Mouse (Mus musculus) liver, embryonic 11.5 days (tissue): ENCODE measurements around the gene Ust. TPM values are rescaled to one million over a fixed set of nuclear protein-coding genes. Genes with fewer than 3 reads are reported as not detected.

ENCODE experiments used
- ATAC-seq: fragments of 200-750 bp; cut with Nextera tagmentation; replicated peaks from 2 replicates; pipeline ENCODE4 v1.8.0; 2017; ENCODE audit warnings: moderate number of reproducible peaks, mild to moderate bottlenecking, moderate TSS enrichment, moderate library complexity; ENCODE audit not compliant: low FRiP score
- DNase-seq: peaks from one replicate; pipeline ENCODE4 v3.0.0-alpha.2; 2017; ENCODE audit warnings: low spot score
- H3K27ac ChIP-seq: fragments of 300-500 bp; sonication (generic); 2 replicates; pipeline ENCODE4 v1.5.1; 2014; ENCODE audit warnings: mild to moderate bottlenecking, low read depth, low read length, control low read depth
- H3K27me3 ChIP-seq: fragments of 300-500 bp; sonication (generic); replicated peaks from 2 replicates; pipeline ENCODE4 v1.6.1; 2014; ENCODE audit warnings: low read length, mixed read lengths; ENCODE audit not compliant: control insufficient read depth, insufficient read depth
- H3K36me3 ChIP-seq: fragments of 300-500 bp; sonication (generic); 2 replicates; pipeline ENCODE4 v1.6.1; 2014; ENCODE audit warnings: mild to moderate bottlenecking, low read length, moderate library complexity, mixed read lengths; ENCODE audit not compliant: control insufficient read depth, insufficient read depth
- H3K4me1 ChIP-seq: fragments of 300-500 bp; sonication (generic); replicated peaks from 2 replicates; pipeline ENCODE4 v1.6.1; 2014; ENCODE audit warnings: low read length, mixed read lengths; ENCODE audit not compliant: control insufficient read depth, insufficient read depth
- H3K4me2 ChIP-seq: fragments of 300-500 bp; sonication (generic); 2 replicates; pipeline ENCODE4 v1.6.1; 2014; ENCODE audit warnings: mild to moderate bottlenecking, control low read depth, moderate library complexity
- H3K4me3 ChIP-seq: fragments of 300-500 bp; sonication (generic); 2 replicates; pipeline ENCODE4 v1.5.1; 2014; ENCODE audit warnings: low read depth, low read length, control low read depth
- H3K9ac ChIP-seq: fragments of 300-500 bp; sonication (generic); 2 replicates; pipeline ENCODE4 v1.6.1; 2014; ENCODE audit warnings: low read depth, low read length, control low read depth
- H3K9me3 ChIP-seq: fragments of 300-500 bp; sonication (generic); 2 replicates; pipeline ENCODE4 v1.6.1; 2016; ENCODE audit warnings: low read length, inconsistent platforms, mixed read lengths; ENCODE audit not compliant: control insufficient read depth
- WGBS: fragments of 180-500 bp; shearing (Covaris S2); extraction: QIAGEN DNeasy Blood & Tissue Kit; methylation state at CpG from one replicate; pipeline ENCODE4 v1.1.7; 2014; 5-methylcytosine and 5-hydroxymethylcytosine counted together
- polyA plus RNA-seq: library from polyadenylated mRNA; unstranded; fragments of >200 nt; fragmentation: Nextera tagmentation; extraction: Ambion mirVana; gene quantifications from 2 replicates; pipeline ENCODE4 v1.2.1, GENCODE M21; 2014

The Ust gene
- polyA plus RNA-seq, 1 experiment from 2014 or later = 3.1 TPM

GRCm38 (mm10) chr10:8336601-8337000, 182.0 kb downstream of the Ust start:
- Histone ChIP-seq H3K9me3 (no peaks in the 10 kb centered on the region), H3K4me1 (no peaks in the 10 kb centered on the region), H3K27ac (no peak overlapping the region), H3K27me3 (no peaks in the 10 kb centered on the region), H3K36me3 (no peaks in the 10 kb centered on the region), H3K4me2 (no peak overlapping the region), H3K9ac (no peak overlapping the region), H3K4me3 (no peak overlapping the region)
- 85% methylated on average over 1 of the region's 1 CpGs for WGBS
- DNase-seq = no peak
- no peak for ATAC-seq

- DNase-seq = no peak
- no peaks in the 10 kb centered on the region for H3K27me3 ChIP-seq
- 86% methylated on average over 5 of the region's 5 CpGs for WGBS
- ATAC-seq = no peak
- H3K27ac ChIP-seq = no peak overlapping the region
- H3K4me3 ChIP-seq = no peak overlapping the region
- no peak overlapping the region for H3K9ac ChIP-seq
- 0 out of 2 replicates have a peak, but pooled peaks cover 3% of the 10 kb centered on the region for H3K9me3 ChIP-seq
- no peak overlapping the region for H3K4me2 ChIP-seq
- no peaks in the 10 kb centered on the region for H3K36me3 ChIP-seq
- H3K4me1 ChIP-seq = no peaks in the 10 kb centered on the region
Observed at GRCm38 (mm10) chr10:8330958-8331357, 187.7 kb downstream of the Ust start.

GRCm38 (mm10) chr10:8330006-8330405, 188.6 kb downstream of the Ust start:
- ATAC-seq (no peak), DNase-seq (no peak)
- Histone ChIP-seq H3K4me1 (no peaks in the 10 kb centered on the region), H3K9me3 (0 out of 2 replicates have a peak, but pooled peaks cover 3% of the 10 kb centered on the region), H3K4me3 (no peak overlapping the region), H3K36me3 (no peaks in the 10 kb centered on the region), H3K27ac (no peak overlapping the region), H3K27me3 (no peaks in the 10 kb centered on the region), H3K4me2 (no peak overlapping the region), H3K9ac (no peak overlapping the region)
- 83% methylated on average over 8 of the region's 8 CpGs for WGBS

- ATAC-seq = no peak
- 44% methylated on average over 2 of the region's 2 CpGs for WGBS
Observed at GRCm38 (mm10) chr10:8323304-8323765, 195.3 kb downstream of the Ust start.

GRCm38 (mm10) chr10:8320771-8321170, 197.9 kb downstream of the Ust start:
- Histone ChIP-seq H3K9me3 (no peaks in the 10 kb centered on the region), H3K4me1 (no peaks in the 10 kb centered on the region), H3K4me3 (no peak overlapping the region), H3K27me3 (no peaks in the 10 kb centered on the region), H3K27ac (no peak overlapping the region), H3K36me3 (no peaks in the 10 kb centered on the region), H3K4me2 (no peak overlapping the region), H3K9ac (no peak overlapping the region)
- DNase-seq = no peak
- no peak for ATAC-seq

More at GRCm38 (mm10) chr10:8323304-8323765, 195.3 kb downstream of the Ust start:
- Histone ChIP-seq H3K4me1 (no peaks in the 10 kb centered on the region), H3K27ac (no peak overlapping the region), H3K36me3 (no peaks in the 10 kb centered on the region), H3K9ac (no peak overlapping the region), H3K27me3 (no peaks in the 10 kb centered on the region), H3K4me3 (no peak overlapping the region), H3K4me2 (no peak overlapping the region), H3K9me3 (0 out of 2 replicates have a peak, but pooled peaks cover 2% of the 10 kb centered on the region)
- DNase-seq = no peak

- Histone ChIP-seq H3K9me3 (no peaks in the 10 kb centered on the region), H3K4me1 (no peaks in the 10 kb centered on the region), H3K4me3 (no peak overlapping the region), H3K27me3 (no peaks in the 10 kb centered on the region), H3K4me2 (no peak overlapping the region), H3K9ac (no peak overlapping the region), H3K36me3 (no peaks in the 10 kb centered on the region), H3K27ac (no peak overlapping the region)
- ATAC-seq (no peak), DNase-seq (no peak)
- WGBS = 77% methylated on average over 6 of the region's 6 CpGs
Observed at GRCm38 (mm10) chr10:8309435-8309834, 209.2 kb downstream of the Ust start.

- no peak for ATAC-seq
Observed at GRCm38 (mm10) chr10:8304211-8304610, 214.4 kb downstream of the Ust start.

GRCm38 (mm10) chr10:8299166-8299565, 219.5 kb downstream of the Ust start:
- 91% methylated on average over 1 of the region's 1 CpGs for WGBS
- no peaks in the 10 kb centered on the region for H3K36me3 ChIP-seq
- DNase-seq (no peak), ATAC-seq (no peak)
- H3K4me2 ChIP-seq = no peak overlapping the region
- H3K27me3 ChIP-seq = no peaks in the 10 kb centered on the region
- no peak overlapping the region for H3K27ac ChIP-seq
- H3K9me3 ChIP-seq = no peaks in the 10 kb centered on the region
- no peaks in the 10 kb centered on the region for H3K4me1 ChIP-seq
- no peak overlapping the region for H3K9ac ChIP-seq
- H3K4me3 ChIP-seq = no peak overlapping the region

More at GRCm38 (mm10) chr10:8304211-8304610, 214.4 kb downstream of the Ust start:
- H3K9me3 ChIP-seq = no peaks in the 10 kb centered on the region
- no peak for DNase-seq
- no peak overlapping the region for H3K27ac ChIP-seq
- no peak overlapping the region for H3K4me3 ChIP-seq
- no peaks in the 10 kb centered on the region for H3K36me3 ChIP-seq
- 69% methylated on average over 4 of the region's 4 CpGs for WGBS
- no peaks in the 10 kb centered on the region for H3K4me1 ChIP-seq
- no peak overlapping the region for H3K9ac ChIP-seq
- no peak overlapping the region for H3K4me2 ChIP-seq
- H3K27me3 ChIP-seq = no peaks in the 10 kb centered on the region

- Histone ChIP-seq H3K4me2 (no peak overlapping the region), H3K9ac (no peak overlapping the region), H3K27me3 (no peaks in the 10 kb centered on the region), H3K36me3 (no peaks in the 10 kb centered on the region), H3K4me3 (no peak overlapping the region), H3K27ac (no peak overlapping the region), H3K4me1 (no peaks in the 10 kb centered on the region), H3K9me3 (no peaks in the 10 kb centered on the region)
- WGBS = 68% methylated on average over 2 of the region's 2 CpGs
- ATAC-seq (no peak), DNase-seq (no peak)
Observed at GRCm38 (mm10) chr10:8297214-8297613, 221.4 kb downstream of the Ust start.
